Mouse (Mus musculus) heart, embryonic 10.5 days (tissue): ENCODE results near the gene Gm28036. TPM values are rescaled to one million over a fixed set of nuclear protein-coding genes. Genes with fewer than 3 reads are reported as not detected.

Source experiments
- polyA plus RNA-seq: library from polyadenylated mRNA; unstranded; fragments of >200 nt; fragmentation: Nextera tagmentation; extraction: Ambion mirVana; gene quantifications from 2 replicates; pipeline ENCODE4 v1.2.1, GENCODE M21; 2016

Gm28036 gene
- polyA plus RNA-seq, 1 experiment from 2014 or later, result 18.4 TPM

Other genes starting within 250 kb of the Gm28036 start
- gene Uqcc1, start 196.8 kb downstream of the Gm28036 start, polyA plus RNA-seq, result 100 and 112 TPM in 2 replicates
- gene Gm15557, start 186.4 kb downstream of the Gm28036 start, polyA plus RNA-seq, result not detected in 2 replicates
- gene Gdf5, start 181.7 kb downstream of the Gm28036 start, polyA plus RNA-seq, result 0.25 and 0.29 TPM in 2 replicates
- gene Cep250, start 170.6 kb downstream of the Gm28036 start, polyA plus RNA-seq, result 15.7 and 17.6 TPM in 2 replicates
- gene 6430550D23Rik, start 119.1 kb downstream of the Gm28036 start, polyA plus RNA-seq, result 0.79 and 1.4 TPM in 2 replicates
- gene Ergic3, start 119.0 kb downstream of the Gm28036 start, polyA plus RNA-seq, result 179 and 186 TPM in 2 replicates
- gene Fer1l4, start 74.1 kb downstream of the Gm28036 start, polyA plus RNA-seq, result not detected in 2 replicates
- gene Spag4, start 61.9 kb downstream of the Gm28036 start, polyA plus RNA-seq, result 3.4 and 5.0 TPM in 2 replicates
- gene Cpne1, start 15.1 kb downstream of the Gm28036 start, polyA plus RNA-seq, result 42.6 and 55.3 TPM in 2 replicates
- 33.0 and 35.1 TPM in 2 replicates for gene Rbm12, start 15.1 kb downstream of the Gm28036 start, polyA plus RNA-seq
- gene Romo1, start 16.9 kb upstream of the Gm28036 start, polyA plus RNA-seq, result 431 and 437 TPM in 2 replicates
- gene Nfs1, start 17.1 kb upstream of the Gm28036 start, polyA plus RNA-seq, result 54.5 and 65.2 TPM in 2 replicates
- 384 and 469 TPM in 2 replicates for gene Rbm39, start 53.1 kb upstream of the Gm28036 start, polyA plus RNA-seq
- 45.5 and 51.6 TPM in 2 replicates for gene Phf20, start 69.4 kb upstream of the Gm28036 start, polyA plus RNA-seq
- gene Cnbd2, start 185.2 kb upstream of the Gm28036 start, polyA plus RNA-seq, result 2.3 TPM in 2 replicates
- gene Scand1, start 185.6 kb upstream of the Gm28036 start, polyA plus RNA-seq, result 50.8 and 60.3 TPM in 2 replicates